Comparison of ENCODE assay signal across 29 mouse cellular contexts in the genomic region with DNA sequence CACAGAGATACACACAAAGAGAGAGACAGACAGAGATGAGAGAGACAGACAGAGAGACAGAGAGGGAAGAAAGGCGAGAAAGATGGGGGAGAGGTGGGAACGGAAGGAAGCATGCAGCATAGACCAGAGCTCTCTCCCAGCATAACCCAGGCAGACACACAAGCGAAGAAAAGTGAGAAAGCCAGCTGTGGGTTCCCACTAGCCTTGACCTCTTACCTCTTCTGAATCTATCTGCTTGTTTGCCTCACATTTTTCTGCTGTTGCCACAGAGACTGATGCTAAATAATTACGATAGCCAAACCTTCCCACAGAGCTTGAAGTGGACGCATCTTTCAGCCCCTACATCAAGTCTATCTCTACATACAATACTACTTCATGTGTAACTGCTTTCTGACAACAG. TPM values are rescaled to one million over a fixed set of nuclear protein-coding genes. Genes with fewer than 3 reads are reported as not detected.
DNase-seq lines count a peak whose midpoint lies in the region; ATAC-seq and TF ChIP-seq lines count a peak whose summit lies in the region.
"Had no signal": no experiment of that assay in that cellular context is flagged by ENCODE, and none has a peak within 500 bp of the region (broad histone marks: within the 10 kb centered on the region; RNA-seq: fewer than 3 reads in every experiment).

No protein-coding gene starts in this region.

- 71% methylated on average over 5 of the region's 5 CpGs for WGBS in hindbrain, embryonic 10.5 days
- 57% methylated on average over 5 of the region's 5 CpGs for WGBS in hindbrain, embryonic 12.5 days
- WGBS in midbrain, embryonic 10.5 days = 64% methylated on average over 5 of the region's 5 CpGs
- 66% methylated on average over 5 of the region's 5 CpGs for WGBS in midbrain, postnatal 0 days
- WGBS in hindbrain, embryonic 16.5 days = 50% methylated on average over 5 of the region's 5 CpGs

- peak overlapping the region; percentile 42; the same call in 1 of the 2 replicates for H3K27ac ChIP-seq in hindbrain, embryonic 10.5 days
- no peak overlapping the region for H3K27ac ChIP-seq in hindbrain, embryonic 12.5 days
- H3K27ac ChIP-seq in midbrain, embryonic 10.5 days (replicated peaks) = peak overlapping the region; percentile 63
- H3K27ac ChIP-seq in midbrain, postnatal 0 days (ENCODE audit: low read depth, low read length) = no peak overlapping the region
- no peak overlapping the region for H3K27ac ChIP-seq in hindbrain, embryonic 16.5 days (ENCODE audit: low read depth, low read length)
- H3K27ac ChIP-seq: embryonic facial prominence, embryonic 13.5 days; heart, embryonic 13.5 days; kidney, embryonic 15.5 days; limb, embryonic 12.5 days; liver, embryonic 13.5 days; macrophage; neural tube, embryonic 13.5 days had no signal

- H3K9ac ChIP-seq in hindbrain, embryonic 12.5 days = no peak overlapping the region
- no peak overlapping the region for H3K9ac ChIP-seq in midbrain, postnatal 0 days (replicated peaks; ENCODE audit: low read length, poor library complexity, severe bottlenecking)
- no peak overlapping the region for H3K9ac ChIP-seq in hindbrain, embryonic 16.5 days (ENCODE audit: low read depth, low read length)
- H3K9ac ChIP-seq: embryonic facial prominence, embryonic 13.5 days; heart, embryonic 13.5 days; kidney, embryonic 15.5 days; limb, embryonic 12.5 days; liver, embryonic 13.5 days; neural tube, embryonic 13.5 days had no signal

- H3K27me3 ChIP-seq in hindbrain, embryonic 10.5 days (ENCODE audit: insufficient read depth, poor library complexity, severe bottlenecking) = no peaks in the 10 kb centered on the region
- H3K27me3 ChIP-seq in hindbrain, embryonic 12.5 days = no peaks in the 10 kb centered on the region
- no peaks in the 10 kb centered on the region for H3K27me3 ChIP-seq in midbrain, embryonic 10.5 days (ENCODE audit: low read depth, poor library complexity, severe bottlenecking)
- no peaks in the 10 kb centered on the region for H3K27me3 ChIP-seq in midbrain, postnatal 0 days (ENCODE audit: insufficient read depth, low read length)
- no peaks in the 10 kb centered on the region for H3K27me3 ChIP-seq in hindbrain, embryonic 16.5 days (replicated peaks; ENCODE audit: control insufficient read depth, insufficient read depth, low read length)
- H3K27me3 ChIP-seq: embryonic facial prominence, embryonic 13.5 days; kidney, embryonic 15.5 days; limb, embryonic 12.5 days; liver, embryonic 13.5 days; neural tube, embryonic 13.5 days had no signal

- no peaks in the 10 kb centered on the region for H3K36me3 ChIP-seq in hindbrain, embryonic 10.5 days
- H3K36me3 ChIP-seq in hindbrain, embryonic 12.5 days = no peaks in the 10 kb centered on the region
- no peaks in the 10 kb centered on the region for H3K36me3 ChIP-seq in midbrain, embryonic 10.5 days
- no peaks in the 10 kb centered on the region for H3K36me3 ChIP-seq in midbrain, postnatal 0 days (ENCODE audit: insufficient read depth, low read length)
- H3K36me3 ChIP-seq in hindbrain, embryonic 16.5 days (ENCODE audit: control insufficient read depth, insufficient read depth, low read length) = no peaks in the 10 kb centered on the region
- H3K36me3 ChIP-seq: embryonic facial prominence, embryonic 13.5 days; heart, embryonic 13.5 days; kidney, embryonic 15.5 days; limb, embryonic 12.5 days; liver, embryonic 13.5 days; neural tube, embryonic 13.5 days had no signal

- H3K4me3 ChIP-seq in hindbrain, embryonic 10.5 days = no peak overlapping the region
- no peak overlapping the region for H3K4me3 ChIP-seq in hindbrain, embryonic 12.5 days
- H3K4me3 ChIP-seq in midbrain, embryonic 10.5 days = no peak overlapping the region
- no peak overlapping the region for H3K4me3 ChIP-seq in midbrain, postnatal 0 days (ENCODE audit: low read depth, low read length)
- no peak overlapping the region for H3K4me3 ChIP-seq in hindbrain, embryonic 16.5 days (ENCODE audit: low read length)
- H3K4me3 ChIP-seq: embryonic facial prominence, embryonic 13.5 days; heart, embryonic 13.5 days; kidney, embryonic 15.5 days; limb, embryonic 12.5 days; liver, embryonic 13.5 days; myocyte; neural tube, embryonic 13.5 days had no signal

- H3K4me1 ChIP-seq in hindbrain, embryonic 10.5 days (replicated peaks) = peaks cover 14% of the 10 kb centered on the region; the same call in 1 of the 2 replicates
- H3K4me1 ChIP-seq in hindbrain, embryonic 12.5 days = no peaks in the 10 kb centered on the region
- peaks cover 14% of the 10 kb centered on the region for H3K4me1 ChIP-seq in midbrain, embryonic 10.5 days
- no peaks in the 10 kb centered on the region for H3K4me1 ChIP-seq in midbrain, postnatal 0 days (ENCODE audit: insufficient read depth, low read length)
- H3K4me1 ChIP-seq in hindbrain, embryonic 16.5 days (ENCODE audit: control insufficient read depth, insufficient read depth, low read depth, low read length) = no peaks in the 10 kb centered on the region
- H3K4me1 ChIP-seq: embryonic facial prominence, embryonic 13.5 days; limb, embryonic 12.5 days; liver, embryonic 13.5 days; neural tube, embryonic 13.5 days had no signal

- H3K9me3 ChIP-seq in hindbrain, embryonic 10.5 days = no peaks in the 10 kb centered on the region
- no peaks in the 10 kb centered on the region for H3K9me3 ChIP-seq in hindbrain, embryonic 12.5 days (replicated peaks)
- H3K9me3 ChIP-seq in midbrain, embryonic 10.5 days (replicated peaks) = no peaks in the 10 kb centered on the region
- H3K9me3 ChIP-seq in midbrain, postnatal 0 days (ENCODE audit: low read length) = no peaks in the 10 kb centered on the region
- no peaks in the 10 kb centered on the region for H3K9me3 ChIP-seq in hindbrain, embryonic 16.5 days (ENCODE audit: control insufficient read depth, low read length)
- H3K9me3 ChIP-seq: embryonic facial prominence, embryonic 13.5 days; heart, embryonic 13.5 days; kidney, embryonic 15.5 days; limb, embryonic 12.5 days; liver, embryonic 13.5 days; neural tube, embryonic 13.5 days had no signal

- no peak for DNase-seq in hindbrain, embryonic 10.5 days (ENCODE audit: low spot score)
- DNase-seq in midbrain, embryonic 10.5 days (ENCODE audit: low spot score) = no peak
- no peak for DNase-seq in midbrain, postnatal 0 days (ENCODE audit: low spot score)
- DNase-seq in adipocyte (ENCODE audit: low spot score) = peak; percentile 30
- DNase-seq in right cerebral cortex, postnatal 14 days = no peak
- DNase-seq: adrenal gland, postnatal 25 days; cerebellum, adult 2 months; gastrocnemius, postnatal 10 days; heart, postnatal 10 days; kidney, adult 18-20 months; kidney, postnatal 25 days; liver, embryonic 13.5 days; lung, adult 2 months; lung, postnatal 10 days; spleen, adult 18-20 months; thymus, postnatal 4 days had no signal

- no peak for TF ChIP-seq CTCF in midbrain, postnatal 0 days (IDR thresholded peaks at IDR 0.05)

- ATAC-seq in hindbrain, embryonic 12.5 days (ENCODE audit: low FRiP score) = no peak
- no peak for ATAC-seq in midbrain, postnatal 0 days (ENCODE audit: low FRiP score)
- peak; percentile 34; the same call in 1 of the 2 replicates for ATAC-seq in hindbrain, embryonic 16.5 days
- ATAC-seq: CD4-positive, CD25-positive, alpha-beta regulatory T cell, adult 4 months; forebrain, embryonic 16.5 days; midbrain, embryonic 16.5 days had no signal

- H3K4me2 ChIP-seq in hindbrain, embryonic 12.5 days (replicated peaks) = no peak overlapping the region
- H3K4me2 ChIP-seq in midbrain, postnatal 0 days (ENCODE audit: low read depth, low read length, poor library complexity, severe bottlenecking) = no peak overlapping the region
- no peak overlapping the region for H3K4me2 ChIP-seq in hindbrain, embryonic 16.5 days (ENCODE audit: low read length)
- H3K4me2 ChIP-seq: embryonic facial prominence, embryonic 13.5 days; heart, embryonic 13.5 days; kidney, embryonic 15.5 days; limb, embryonic 12.5 days; liver, embryonic 13.5 days; neural tube, embryonic 13.5 days had no signal

RNA-seq across cellular contexts. Expression of a gene that starts 24.1 kb away (rescaled TPM):
- 23.5 and 23.6 TPM in 2 replicates for polyA plus RNA-seq in hindbrain, embryonic 10.5 days (2016; fragmentation: Nextera tagmentation; extraction: Ambion mirVana)
- 27.7 and 28.3 TPM in 2 replicates for polyA plus RNA-seq in hindbrain, embryonic 12.5 days (2016; fragmentation: Nextera tagmentation; extraction: Ambion mirVana)
- 23.8 and 24.8 TPM in 2 replicates for polyA plus RNA-seq in midbrain, embryonic 10.5 days (2016; fragmentation: Nextera tagmentation; extraction: Ambion mirVana)
- 9.0 and 11.2 TPM in 2 replicates for total RNA-seq in midbrain, postnatal 0 days (2014; rRNA removed)
- polyA plus RNA-seq in midbrain, postnatal 0 days (2015; fragmentation: Nextera tagmentation; extraction: Ambion mirVana) = 11.3 and 11.7 TPM in 2 replicates
- polyA plus RNA-seq in hindbrain, embryonic 16.5 days (2015; fragmentation: Nextera tagmentation; extraction: Ambion mirVana) = 15.7 and 17.1 TPM in 2 replicates
- total RNA-seq: megakaryocyte-erythroid progenitor cell, adult 5-6 weeks had no signal
- polyA plus RNA-seq: CD4-positive, CD25-positive, alpha-beta regulatory T cell, adult 4 months; macrophage had no signal

Comparison
In these comparisons a context has a peak if more than half of its experiments do, and no peak if none do; other contexts are left out.
1. H3K27ac ChIP-seq: peak in hindbrain, embryonic 10.5 days (single experiment) and midbrain, embryonic 10.5 days (single experiment); none in hindbrain, embryonic 12.5 days (single experiment), midbrain, postnatal 0 days (single experiment) and hindbrain, embryonic 16.5 days (single experiment).